Mouse (Mus musculus) stomach, embryonic 15.5 days (tissue): Measurements from ENCODE around the gene 0610030E20Rik. TPM values are rescaled to one million over a fixed set of nuclear protein-coding genes. Genes with fewer than 3 reads are reported as not detected.

Experiments used
- ATAC-seq: fragments of 200-750 bp; cut with Nextera tagmentation; 2 replicates; pipeline ENCODE4 v1.8.0; 2017; ENCODE audit warnings: low read depth, moderate number of reproducible peaks, moderate TSS enrichment; ENCODE audit not compliant: insufficient read depth, low FRiP score
- H3K27ac ChIP-seq: fragments of 300-500 bp; sonication (generic); 2 replicates; pipeline ENCODE4 v1.5.1; 2015; ENCODE audit warnings: mild to moderate bottlenecking, inconsistent platforms
- H3K27me3 ChIP-seq: fragments of 300-500 bp; sonication (generic); replicated peaks from 2 replicates; pipeline ENCODE4 v1.6.1; 2015; ENCODE audit warnings: inconsistent platforms
- H3K36me3 ChIP-seq: fragments of 300-500 bp; sonication (generic); 2 replicates; pipeline ENCODE4 v1.6.1; 2015; ENCODE audit warnings: inconsistent platforms
- H3K4me1 ChIP-seq: fragments of 300-500 bp; sonication (generic); 2 replicates; pipeline ENCODE4 v1.6.1; 2015; ENCODE audit warnings: inconsistent platforms
- H3K4me2 ChIP-seq: fragments of 300-500 bp; sonication (generic); 2 replicates; pipeline ENCODE4 v1.6.1; 2015; ENCODE audit warnings: mild to moderate bottlenecking, inconsistent platforms
- H3K4me3 ChIP-seq: fragments of 300-500 bp; sonication (generic); replicated peaks from 2 replicates; pipeline ENCODE4 v1.5.1; 2015; ENCODE audit warnings: inconsistent platforms
- H3K9ac ChIP-seq: fragments of 300-500 bp; sonication (generic); 2 replicates; pipeline ENCODE4 v1.6.1; 2015; ENCODE audit warnings: inconsistent platforms
- H3K9me3 ChIP-seq: fragments of 300-500 bp; sonication (generic); 2 replicates; pipeline ENCODE4 v1.6.1; 2016; ENCODE audit warnings: inconsistent platforms
- WGBS: fragments of 180-500 bp; shearing (Covaris S2); methylation state at CpG from one replicate; pipeline ENCODE4 v1.1.7; 2015; 5-methylcytosine and 5-hydroxymethylcytosine counted together
- polyA plus RNA-seq: library from polyadenylated mRNA; unstranded; fragments of >200 nt; fragmentation: Nextera tagmentation; extraction: Ambion mirVana; gene quantifications from 2 replicates; pipeline ENCODE4 v1.2.1, GENCODE M21; 2015

0610030E20Rik gene
- polyA plus RNA-seq, 1 experiment from 2014 or later, result 28.2 TPM

GRCm38 (mm10) chr6:72388791-72389329 lies 41.7 kb downstream of the 0610030E20Rik start:
- no peak for ATAC-seq
- peaks cover 29% of the 10 kb centered on the region for H3K36me3 ChIP-seq
- no peaks in the 10 kb centered on the region for H3K27me3 ChIP-seq
- WGBS, result 72% methylated on average over 6 of the region's 6 CpGs
- H3K4me3 ChIP-seq, result peak overlapping the region; percentile 65
- 0 out of 2 replicates have a peak overlapping the region, but pooled peaks have one; percentile 16 for H3K9ac ChIP-seq
- peaks cover 23% of the 10 kb centered on the region for H3K4me1 ChIP-seq
- peak overlapping the region; percentile 70 for H3K4me2 ChIP-seq
- H3K27ac ChIP-seq, result peak overlapping the region; percentile 98
- no peaks in the 10 kb centered on the region for H3K9me3 ChIP-seq

DNA sequence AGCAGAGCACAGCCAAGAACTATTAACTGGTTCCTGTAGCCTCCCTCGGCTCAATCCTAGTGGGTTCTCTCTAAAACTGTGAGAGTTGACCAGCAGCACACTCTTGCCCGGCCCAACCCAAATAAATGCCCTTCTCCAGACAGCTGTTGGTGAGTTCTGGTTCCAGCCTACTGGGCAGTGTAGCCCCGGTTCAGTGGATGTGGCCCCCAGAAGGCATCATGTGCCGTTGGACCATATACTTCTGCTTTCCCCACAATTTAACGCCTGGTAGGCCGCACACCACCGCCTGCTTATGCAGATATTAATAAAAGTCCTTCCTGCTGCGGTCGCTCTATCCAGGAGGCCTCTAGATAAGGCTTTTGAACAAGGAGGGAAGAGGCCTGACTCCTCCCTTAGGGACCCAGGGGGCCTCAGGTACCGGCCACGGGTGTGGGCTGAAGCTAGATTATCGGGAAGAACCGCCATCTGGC lies 42.4 kb downstream of the 0610030E20Rik start:
- H3K4me2 ChIP-seq, result peak overlapping the region; percentile 70
- H3K9ac ChIP-seq, result peak overlapping the region; percentile 58
- peaks cover 23% of the 10 kb centered on the region for H3K4me1 ChIP-seq
- peak overlapping the region; percentile 65 for H3K4me3 ChIP-seq
- peaks cover 25% of the 10 kb centered on the region for H3K36me3 ChIP-seq
- H3K27ac ChIP-seq, result peak overlapping the region; percentile 98
- peak; percentile 85 for ATAC-seq
- H3K27me3 ChIP-seq, result no peaks in the 10 kb centered on the region
- WGBS, result 8% methylated on average over 13 of the region's 13 CpGs
- H3K9me3 ChIP-seq, result no peaks in the 10 kb centered on the region

DNA sequence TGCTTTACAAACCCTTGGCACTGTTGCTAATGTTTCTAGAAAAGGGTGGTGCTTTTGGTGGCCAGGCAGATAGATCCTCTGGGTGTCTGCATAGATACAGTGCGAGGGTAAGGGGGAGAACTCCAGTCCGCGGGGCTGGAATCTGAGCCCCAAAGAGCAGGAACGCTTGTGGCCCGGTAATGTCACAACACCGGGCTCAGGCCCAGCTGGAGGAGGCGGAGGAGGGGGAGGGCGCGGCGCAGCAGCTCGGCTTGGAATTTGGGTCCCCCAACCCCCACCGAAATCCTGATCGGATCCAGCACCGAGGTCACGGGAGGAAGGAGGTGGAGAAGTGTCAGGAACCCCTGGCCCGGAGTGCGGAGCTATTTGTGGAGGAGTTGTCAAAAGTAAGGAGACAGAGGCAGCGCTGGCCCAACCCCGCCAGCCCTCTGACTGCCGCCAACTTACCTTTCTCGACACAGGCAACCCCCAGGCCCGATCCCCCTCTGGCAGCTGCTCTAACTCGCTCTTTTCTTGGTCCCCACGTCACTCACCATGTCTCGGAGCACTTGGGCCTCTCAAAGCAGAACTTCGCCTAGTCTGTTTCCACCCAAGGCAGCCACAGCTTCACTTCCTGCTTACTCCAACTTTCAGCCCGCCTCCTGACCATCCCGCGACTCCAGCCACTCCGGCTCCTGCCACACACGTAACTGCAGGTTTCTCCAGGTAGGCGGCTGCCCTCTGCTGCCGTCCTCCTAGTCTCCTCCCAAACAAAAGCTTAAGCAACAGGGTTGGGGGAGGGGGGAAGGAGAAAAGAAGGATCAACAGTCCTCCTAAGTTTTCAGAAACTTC lies 43.0 kb downstream of the 0610030E20Rik start, which contains the start of gene Vamp8:
TSS of gene Vamp8 (minus strand) at position 763 of the 831 bp plus-strand sequence.
- no peaks in the 10 kb centered on the region for H3K9me3 ChIP-seq
- under 1% methylated on average over 33 of the region's 33 CpGs for WGBS
- peak within 1 kb of the TSS; percentile 98 for H3K27ac ChIP-seq
- H3K4me1 ChIP-seq, result peaks cover 23% of the 10 kb centered on the region
- no peaks in the 10 kb centered on the region for H3K27me3 ChIP-seq
- peak within 1 kb of the TSS; percentile 58 for H3K9ac ChIP-seq
- peak within 1 kb of the TSS; percentile 70 for H3K4me2 ChIP-seq
- ATAC-seq, result peak; percentile 78
- H3K4me3 ChIP-seq, result peak within 1 kb of the TSS; percentile 65
- H3K36me3 ChIP-seq, result peaks cover 19% of the 10 kb centered on the region

DNA sequence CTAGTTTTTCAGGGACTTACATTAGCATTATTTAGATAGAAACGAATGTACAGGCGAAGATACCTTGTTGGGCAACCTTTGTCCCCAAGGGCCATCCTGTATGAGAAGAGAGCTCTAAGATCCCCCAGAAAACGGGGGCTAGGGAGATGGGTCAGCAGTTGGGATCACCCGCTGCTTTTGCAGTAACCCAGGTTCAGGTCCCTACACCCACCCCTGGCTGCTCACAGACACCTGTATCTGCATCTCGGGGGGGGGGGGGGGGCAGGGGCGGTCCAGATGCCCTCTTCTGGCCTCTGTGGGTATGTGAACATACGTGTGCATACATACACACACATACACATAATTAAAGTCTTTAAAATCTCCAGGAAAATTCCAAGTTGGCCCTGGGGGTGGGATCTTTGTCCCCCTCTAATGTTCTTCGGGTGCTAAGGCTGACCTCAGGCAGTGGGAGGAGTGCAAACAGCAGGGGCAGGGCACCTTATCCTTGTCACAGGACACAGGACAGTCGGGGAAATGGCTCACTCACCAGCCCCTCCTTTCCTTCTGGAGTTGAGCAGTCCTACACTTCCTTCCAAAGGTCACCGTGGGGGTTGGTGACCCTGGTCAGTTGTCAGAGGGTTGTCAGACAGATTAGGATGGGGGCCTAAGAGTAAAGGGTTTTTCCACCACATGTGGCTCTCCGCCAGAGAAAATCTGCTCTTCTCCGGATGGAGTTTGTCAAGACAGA lies 43.8 kb downstream of the 0610030E20Rik start:
- Histone ChIP-seq H3K27ac (peak overlapping the region; percentile 98), H3K36me3 (peaks cover 10% of the 10 kb centered on the region; the same call in 1 of the 2 replicates), H3K9me3 (no peaks in the 10 kb centered on the region), H3K9ac (peak overlapping the region; percentile 58; the same call in 1 of the 2 replicates), H3K4me2 (peak overlapping the region; percentile 70), H3K27me3 (no peaks in the 10 kb centered on the region), H3K4me3 (peak overlapping the region; percentile 65), H3K4me1 (peaks cover 23% of the 10 kb centered on the region)
- ATAC-seq, result peak; percentile 48; the same call in 1 of the 2 replicates
- 14% methylated on average over 12 of the region's 12 CpGs for WGBS

GRCm38 (mm10) chr6:72392341-72392740 lies 45.2 kb downstream of the 0610030E20Rik start:
- WGBS, result 92% methylated on average over 5 of the region's 5 CpGs
- Histone ChIP-seq H3K27ac (no peak overlapping the region), H3K4me1 (peaks cover 23% of the 10 kb centered on the region), H3K9me3 (no peaks in the 10 kb centered on the region), H3K9ac (no peak overlapping the region), H3K27me3 (no peaks in the 10 kb centered on the region), H3K4me3 (no peak overlapping the region), H3K36me3 (0 out of 2 replicates have a peak, but pooled peaks cover 3% of the 10 kb centered on the region), H3K4me2 (no peak overlapping the region)
- ATAC-seq, result no peak

GRCm38 (mm10) chr6:72396837-72397251 lies 49.7 kb downstream of the 0610030E20Rik start:
- WGBS, result 75% methylated on average over 10 of the region's 10 CpGs
- Histone ChIP-seq H3K4me2 (no peak overlapping the region), H3K4me1 (0 out of 2 replicates have a peak, but pooled peaks cover 2% of the 10 kb centered on the region)

GRCm38 (mm10) chr6:72399967-72400366 lies 52.9 kb downstream of the 0610030E20Rik start:
- no peaks in the 10 kb centered on the region for H3K36me3 ChIP-seq
- H3K4me1 ChIP-seq, result no peaks in the 10 kb centered on the region
- no peaks in the 10 kb centered on the region for H3K27me3 ChIP-seq
- 45% methylated on average over 2 of the region's 2 CpGs for whole genome bisulfite sequencing
- H3K9ac ChIP-seq, result no peak overlapping the region
- H3K4me3 ChIP-seq, result no peak overlapping the region
- no peak for ATAC-seq
- H3K4me2 ChIP-seq, result no peak overlapping the region
- no peaks in the 10 kb centered on the region for H3K9me3 ChIP-seq
- H3K27ac ChIP-seq, result no peak overlapping the region

More at GRCm38 (mm10) chr6:72396837-72397251, 49.7 kb downstream of the 0610030E20Rik start:
- no peak for ATAC-seq
- H3K27ac ChIP-seq, result no peak overlapping the region
- H3K4me3 ChIP-seq, result no peak overlapping the region
- H3K9me3 ChIP-seq, result no peaks in the 10 kb centered on the region
- H3K9ac ChIP-seq, result no peak overlapping the region
- H3K36me3 ChIP-seq, result no peaks in the 10 kb centered on the region
- H3K27me3 ChIP-seq, result no peaks in the 10 kb centered on the region

- H3K4me2 ChIP-seq, result no peak overlapping the region
- H3K27me3 ChIP-seq, result no peaks in the 10 kb centered on the region
- 24% methylated on average over 7 of the region's 7 CpGs for WGBS
- ATAC-seq, result no peak
- no peak overlapping the region for H3K27ac ChIP-seq
- no peaks in the 10 kb centered on the region for H3K4me1 ChIP-seq
- H3K9me3 ChIP-seq, result no peaks in the 10 kb centered on the region
- H3K9ac ChIP-seq, result no peak overlapping the region
- H3K4me3 ChIP-seq, result no peak overlapping the region
- no peaks in the 10 kb centered on the region for H3K36me3 ChIP-seq
Measured at GRCm38 (mm10) chr6:72401875-72402274, 54.8 kb downstream of the 0610030E20Rik start.

Other genes starting within 250 kb of the 0610030E20Rik start
- 29.2 and 38.2 TPM in 2 replicates for gene St3gal5, start 249.7 kb upstream of the 0610030E20Rik start, polyA plus RNA-seq
- 9.8 and 11.2 TPM in 2 replicates for gene Atoh8, start 111.7 kb upstream of the 0610030E20Rik start, polyA plus RNA-seq
- gene Sftpb, start 42.7 kb upstream of the 0610030E20Rik start, polyA plus RNA-seq, result 0.10 TPM in 1 of 2 replicates, not detected in the other
- gene Usp39, start 2.1 kb upstream of the 0610030E20Rik start, polyA plus RNA-seq, result 38.3 and 39.9 TPM in 2 replicates
- gene Tmem150a, start 8.1 kb downstream of the 0610030E20Rik start, polyA plus RNA-seq, result 14.8 and 15.4 TPM in 2 replicates
- gene Rnf181, start 19.6 kb downstream of the 0610030E20Rik start, polyA plus RNA-seq, result 123 and 132 TPM in 2 replicates
- gene Vamp5, start 33.2 kb downstream of the 0610030E20Rik start, polyA plus RNA-seq, result 23.9 and 26.8 TPM in 2 replicates
- 215 and 219 TPM in 2 replicates for gene Vamp8, start 43.4 kb downstream of the 0610030E20Rik start, polyA plus RNA-seq
- gene Ggcx, start 67.0 kb downstream of the 0610030E20Rik start, polyA plus RNA-seq, result 30.4 and 39.5 TPM in 2 replicates
- gene Mat2a, start 92.2 kb downstream of the 0610030E20Rik start, polyA plus RNA-seq, result 284 and 306 TPM in 2 replicates
- gene Sh2d6, start 174.4 kb downstream of the 0610030E20Rik start, polyA plus RNA-seq, result 0.18 and 0.22 TPM in 2 replicates
- gene Capg, start 197.1 kb downstream of the 0610030E20Rik start, polyA plus RNA-seq, result 80.9 and 98.6 TPM in 2 replicates